18 mouse cellular contexts compared by ENCODE assay signal in the genomic region with DNA sequence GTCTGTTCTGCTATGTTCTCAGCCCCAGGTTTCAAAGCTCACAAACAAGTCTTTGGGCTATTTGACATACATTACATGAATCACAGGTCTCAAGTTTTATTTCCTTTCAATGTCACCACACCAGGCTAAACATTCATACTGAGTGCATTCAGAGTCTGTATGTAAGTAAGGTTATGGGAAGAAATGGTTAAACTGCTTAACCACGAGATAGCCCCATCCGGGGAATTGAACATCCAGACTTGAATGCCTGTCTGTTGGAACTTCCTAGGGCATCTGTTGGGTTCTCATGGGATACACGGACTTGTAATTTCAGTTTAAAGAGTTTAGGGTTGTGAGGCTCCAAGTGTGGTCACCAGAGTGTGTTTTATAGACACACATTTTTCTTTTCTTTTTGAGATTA. TPM values are rescaled to one million over a fixed set of nuclear protein-coding genes. Genes with fewer than 3 reads are reported as not detected.
DNase-seq lines count a peak whose midpoint lies in the region; ATAC-seq and TF ChIP-seq lines count a peak whose summit lies in the region.
"Had no signal": no experiment of that assay in that cellular context is flagged by ENCODE, and none has a peak within 500 bp of the region (broad histone marks: within the 10 kb centered on the region; RNA-seq: fewer than 3 reads in every experiment).

No protein-coding gene starts in this region.

- peak overlapping the region; percentile 27; the same call in 1 of the 2 replicates for H3K27ac ChIP-seq in forebrain, embryonic 14.5 days (ENCODE audit: low read depth, low read length)
- no peak overlapping the region for H3K27ac ChIP-seq in forebrain, embryonic 11.5 days (ENCODE audit: low read depth, low read length)
- H3K27ac ChIP-seq in hindbrain, embryonic 13.5 days, result peak overlapping the region; percentile 35; the same call in 1 of the 2 replicates
- no peak overlapping the region for H3K27ac ChIP-seq in hindbrain, postnatal 0 days
- H3K27ac ChIP-seq in ES-E14 (ENCODE audit: insufficient read depth, low read depth, low read length, poor library complexity, severe bottlenecking), result peak overlapping the region; percentile 89; the same call in 1 of the 2 replicates
- no peak overlapping the region for H3K27ac ChIP-seq in lung, postnatal 0 days (ENCODE audit: low read length)
- H3K27ac ChIP-seq: embryonic facial prominence, embryonic 15.5 days; forebrain, embryonic 10.5 days had no signal

- H3K9me3 ChIP-seq in forebrain, embryonic 14.5 days (replicated peaks; ENCODE audit: control insufficient read depth, low read length), result no peaks in the 10 kb centered on the region
- no peaks in the 10 kb centered on the region for H3K9me3 ChIP-seq in forebrain, embryonic 11.5 days (ENCODE audit: control insufficient read depth, low read length)
- H3K9me3 ChIP-seq in hindbrain, embryonic 13.5 days, result no peaks in the 10 kb centered on the region
- no peaks in the 10 kb centered on the region for H3K9me3 ChIP-seq in hindbrain, postnatal 0 days (ENCODE audit: low read length)
- H3K9me3 ChIP-seq in E14TG2a.4 (ENCODE audit: low read length) (no peaks in the 10 kb centered on the region), ES-E14 (ENCODE audit: control insufficient read depth, insufficient read depth, low read depth, low read length) (no peaks in the 10 kb centered on the region)
- no peaks in the 10 kb centered on the region for H3K9me3 ChIP-seq in lung, postnatal 0 days (ENCODE audit: low read length)
- H3K9me3 ChIP-seq: embryonic facial prominence, embryonic 15.5 days; forebrain, embryonic 10.5 days; heart, embryonic 12.5 days; hindbrain, embryonic 15.5 days had no signal

- peaks cover 39% of the 10 kb centered on the region for H3K36me3 ChIP-seq in forebrain, embryonic 14.5 days (ENCODE audit: control insufficient read depth, insufficient read depth, low read length)
- peaks cover 3% of the 10 kb centered on the region; the same call in 1 of the 2 replicates for H3K36me3 ChIP-seq in forebrain, embryonic 11.5 days (ENCODE audit: control insufficient read depth, insufficient read depth, low read length)
- H3K36me3 ChIP-seq in hindbrain, embryonic 13.5 days, result peaks cover 26% of the 10 kb centered on the region
- H3K36me3 ChIP-seq in hindbrain, postnatal 0 days (ENCODE audit: insufficient read depth, low read length), result 0 out of 2 replicates have a peak, but pooled peaks cover 4% of the 10 kb centered on the region
- H3K36me3 ChIP-seq in E14TG2a.4 (ENCODE audit: insufficient read depth, low read length) (peaks cover 49% of the 10 kb centered on the region), ES-E14 (ENCODE audit: control insufficient read depth, insufficient read depth, low read length, poor library complexity, severe bottlenecking) (peaks cover 7% of the 10 kb centered on the region)
- H3K36me3 ChIP-seq in lung, postnatal 0 days (ENCODE audit: insufficient read depth, low read length), result 0 out of 2 replicates have a peak, but pooled peaks cover 4% of the 10 kb centered on the region

- H3K27me3 ChIP-seq in forebrain, embryonic 14.5 days (replicated peaks; ENCODE audit: control insufficient read depth, insufficient read depth, low read length), result no peaks in the 10 kb centered on the region
- H3K27me3 ChIP-seq in forebrain, embryonic 11.5 days (ENCODE audit: control insufficient read depth, insufficient read depth, low read length), result no peaks in the 10 kb centered on the region
- H3K27me3 ChIP-seq in hindbrain, embryonic 13.5 days, result no peaks in the 10 kb centered on the region
- H3K27me3 ChIP-seq in hindbrain, postnatal 0 days (ENCODE audit: insufficient read depth, low read length), result no peaks in the 10 kb centered on the region
- H3K27me3 ChIP-seq in E14TG2a.4 (ENCODE audit: insufficient read depth, low read length), result no peaks in the 10 kb centered on the region
- no peaks in the 10 kb centered on the region for H3K27me3 ChIP-seq in lung, postnatal 0 days (replicated peaks; ENCODE audit: insufficient read depth, low read length)
- H3K27me3 ChIP-seq: CH12.LX; embryonic facial prominence, embryonic 15.5 days; heart, embryonic 12.5 days; hindbrain, embryonic 15.5 days had no signal

- DNase-seq in forebrain, embryonic 14.5 days (ENCODE audit: low spot score), result no peak
- DNase-seq in forebrain, embryonic 11.5 days (ENCODE audit: low spot score), result no peak
- no peak for DNase-seq in hindbrain, postnatal 0 days (ENCODE audit: low spot score)
- no peak for DNase-seq in ES-E14 (ENCODE audit: low read depth, low spot score)
- DNase-seq in lung, postnatal 0 days (ENCODE audit: low spot score), result no peak
- DNase-seq: adrenal gland, adult 2 months; adrenal gland, postnatal 25 days; gastrocnemius, postnatal 14 days; heart, postnatal 36 days; kidney, adult 18-20 months had no signal

- H3K4me3 ChIP-seq in forebrain, embryonic 14.5 days (ENCODE audit: low read depth, low read length), result no peak overlapping the region
- no peak overlapping the region for H3K4me3 ChIP-seq in forebrain, embryonic 11.5 days (ENCODE audit: low read depth, low read length)
- H3K4me3 ChIP-seq in hindbrain, embryonic 13.5 days, result no peak overlapping the region
- no peak overlapping the region for H3K4me3 ChIP-seq in hindbrain, postnatal 0 days (ENCODE audit: low read length)
- H3K4me3 ChIP-seq in E14TG2a.4 (replicated peaks; ENCODE audit: low read length) (peak overlapping the region; percentile 80), ES-E14 (ENCODE audit: insufficient read depth in 1 of 2, low read depth in 1 of 2, low read length in 2 of 2, poor library complexity in 1 of 2, severe bottlenecking in 1 of 2) (peak overlapping the region in 1 of 2 experiments; percentile 7; a peak in 1 of 4 replicates)
- H3K4me3 ChIP-seq in lung, postnatal 0 days (ENCODE audit: low read depth, low read length), result no peak overlapping the region
- H3K4me3 ChIP-seq: embryonic facial prominence, embryonic 15.5 days; erythroblast, embryonic 14.5 days; forebrain, embryonic 10.5 days; heart, embryonic 12.5 days; hindbrain, embryonic 15.5 days had no signal

- no peak for TF ChIP-seq EP300 in lung, postnatal 0 days (IDR thresholded peaks at IDR 0.05)

- WGBS in forebrain, embryonic 14.5 days, result 81% methylated on average over 3 of the region's 3 CpGs
- 88% methylated on average over 3 of the region's 3 CpGs for WGBS in forebrain, embryonic 11.5 days
- WGBS in hindbrain, embryonic 13.5 days, result 62% methylated on average over 3 of the region's 3 CpGs
- 59% methylated on average over 3 of the region's 3 CpGs for WGBS in hindbrain, postnatal 0 days
- WGBS in lung, postnatal 0 days, result 84% methylated on average over 3 of the region's 3 CpGs

- ATAC-seq in forebrain, embryonic 14.5 days, result no peak
- no peak for ATAC-seq in forebrain, embryonic 11.5 days (replicated peaks; ENCODE audit: low FRiP score)
- ATAC-seq in hindbrain, embryonic 13.5 days (ENCODE audit: low FRiP score), result no peak
- ATAC-seq in hindbrain, postnatal 0 days, result no peak
- no peak for ATAC-seq in lung, postnatal 0 days

- no peak overlapping the region for H3K4me2 ChIP-seq in forebrain, embryonic 14.5 days (ENCODE audit: low read length)
- no peak overlapping the region for H3K4me2 ChIP-seq in forebrain, embryonic 11.5 days (ENCODE audit: low read depth, low read length, severe bottlenecking)
- H3K4me2 ChIP-seq in hindbrain, embryonic 13.5 days, result no peak overlapping the region
- no peak overlapping the region for H3K4me2 ChIP-seq in hindbrain, postnatal 0 days (ENCODE audit: low read depth, low read length)
- no peak overlapping the region for H3K4me2 ChIP-seq in lung, postnatal 0 days (replicated peaks; ENCODE audit: low read depth, low read length)
- H3K4me2 ChIP-seq: embryonic facial prominence, embryonic 15.5 days; heart, embryonic 12.5 days; hindbrain, embryonic 15.5 days had no signal

- TF ChIP-seq CTCF in hindbrain, postnatal 0 days (IDR thresholded peaks at IDR 0.05; ENCODE audit: low read depth), result no peak
- no peak for TF ChIP-seq CTCF in E14TG2a.4 (conservative IDR thresholded peaks at IDR 0.05; ENCODE audit: low read length)
- TF ChIP-seq CTCF in lung, postnatal 0 days (IDR thresholded peaks at IDR 0.05), result no peak

- in situ Hi-C loops in ES-E14 (cut with MboI; ENCODE audit: low sequenced_read_pairs in 2 of 2, unreplicated experiment in 2 of 2), result no loop called here

- H3K4me1 ChIP-seq in forebrain, embryonic 14.5 days (ENCODE audit: control insufficient read depth, insufficient read depth, low read length), result peaks cover 35% of the 10 kb centered on the region
- peaks cover 18% of the 10 kb centered on the region for H3K4me1 ChIP-seq in forebrain, embryonic 11.5 days (replicated peaks; ENCODE audit: control insufficient read depth, insufficient read depth, low read length)
- H3K4me1 ChIP-seq in hindbrain, embryonic 13.5 days (replicated peaks), result peaks cover 51% of the 10 kb centered on the region
- peaks cover 15% of the 10 kb centered on the region; the same call in 1 of the 2 replicates for H3K4me1 ChIP-seq in hindbrain, postnatal 0 days (ENCODE audit: insufficient read depth, low read length)
- H3K4me1 ChIP-seq in E14TG2a.4 (replicated peaks; ENCODE audit: low read depth, low read length) (peaks cover 83% of the 10 kb centered on the region), ES-E14 (ENCODE audit: control insufficient read depth in 2 of 2, insufficient read depth in 2 of 2, low read length in 2 of 2, poor library complexity in 1 of 2) (peaks cover 7 to 10% of the 10 kb centered on the region in 2 experiments)
- no peaks in the 10 kb centered on the region for H3K4me1 ChIP-seq in lung, postnatal 0 days (ENCODE audit: insufficient read depth, low read depth, low read length)

- no peak overlapping the region for H3K9ac ChIP-seq in forebrain, embryonic 14.5 days (ENCODE audit: low read length)
- H3K9ac ChIP-seq in forebrain, embryonic 11.5 days (ENCODE audit: low read length), result no peak overlapping the region
- no peak overlapping the region for H3K9ac ChIP-seq in hindbrain, embryonic 13.5 days
- no peak overlapping the region for H3K9ac ChIP-seq in hindbrain, postnatal 0 days (replicated peaks; ENCODE audit: low read length)
- H3K9ac ChIP-seq in ES-E14 (ENCODE audit: insufficient read depth, low read depth, low read length, poor library complexity, severe bottlenecking), result peak overlapping the region; percentile 20; the same call in 1 of the 2 replicates
- H3K9ac ChIP-seq in lung, postnatal 0 days (replicated peaks; ENCODE audit: low read depth), result no peak overlapping the region
- H3K9ac ChIP-seq: embryonic facial prominence, embryonic 15.5 days; heart, embryonic 12.5 days; hindbrain, embryonic 15.5 days had no signal

TF ChIP-seq in ES-E14, 5 proteins besides CTCF, POLR2A, EP300 and RAD21 (continues in another document):
- TF ChIP-seq MAFK (IDR thresholded peaks at IDR 0.05; ENCODE audit: insufficient read depth, low read depth, low read length) (no peak), ZNF384 (IDR thresholded peaks at IDR 0.05; ENCODE audit: low read depth, low read length) (no peak)

RNA-seq across cellular contexts. Expression of a gene that starts 13.2 kb away (rescaled TPM):
- 29.2 and 35.3 TPM in 2 replicates for polyA plus RNA-seq in forebrain, embryonic 14.5 days (2014; fragmentation: Nextera tagmentation; extraction: Ambion mirVana)
- polyA plus RNA-seq in forebrain, embryonic 11.5 days (2014; fragmentation: Nextera tagmentation; extraction: Ambion mirVana), result 75.4 and 77.2 TPM in 2 replicates
- polyA plus RNA-seq in hindbrain, embryonic 13.5 days (2015; fragmentation: Nextera tagmentation; extraction: Ambion mirVana), result 49.1 and 54.1 TPM in 2 replicates
- total RNA-seq in hindbrain, postnatal 0 days (2014; rRNA removed), result 25.1 and 26.2 TPM in 2 replicates
- 11.7 TPM in 2 replicates for polyA plus RNA-seq in hindbrain, postnatal 0 days (2015; fragmentation: Nextera tagmentation; extraction: Ambion mirVana)
- 75.3 and 175 TPM in 2 replicates for total RNA-seq in ES-E14 (2012; rRNA removed)
- 46.7 and 47.2 TPM in 2 replicates for polyA plus RNA-seq in lung, postnatal 0 days (2015; fragmentation: Nextera tagmentation; extraction: Ambion mirVana)

Comparison
In these comparisons a context has a peak if more than half of its experiments do, and no peak if none do; other contexts are left out.
1. H3K27ac ChIP-seq: peak in forebrain, embryonic 14.5 days (single experiment), hindbrain, embryonic 13.5 days (single experiment) and ES-E14 (single experiment); none in forebrain, embryonic 11.5 days (single experiment), hindbrain, postnatal 0 days (single experiment) and lung, postnatal 0 days (single experiment).